In genomic region chr2:70567071-70567681, GRCm38 (mm10) we compare ENCODE assay signal across 9 mouse cellular contexts. TPM values are rescaled to one million over a fixed set of nuclear protein-coding genes. Genes with fewer than 3 reads are reported as not detected.
A peak's percentile ranks its signal among the peaks of the same experiment; 100 is the strongest.
DNase-seq lines count a peak whose midpoint lies in the region; ATAC-seq lines count a peak whose summit lies in the region.
"Had no signal": no experiment of that assay in that cellular context is flagged by ENCODE, and none has a peak within 500 bp of the region (broad histone marks: within the 10 kb centered on the region; RNA-seq: fewer than 3 reads in every experiment).

No protein-coding gene starts in this region.

- WGBS in forebrain, embryonic 10.5 days = under 1% methylated on average over 23 of the region's 23 CpGs
- WGBS in intestine, embryonic 14.5 days = 7% methylated on average over 23 of the region's 23 CpGs
- 5% methylated on average over 23 of the region's 23 CpGs for WGBS in liver, embryonic 12.5 days (ENCODE audit: insufficient replicate concordance)

- H3K4me2 ChIP-seq in intestine, embryonic 14.5 days (ENCODE audit: low read length) = no peak overlapping the region
- H3K4me2 ChIP-seq in liver, embryonic 12.5 days = peak overlapping the region; percentile 61

- no peaks in the 10 kb centered on the region for H3K9me3 ChIP-seq in forebrain, embryonic 10.5 days
- H3K9me3 ChIP-seq in intestine, embryonic 14.5 days (ENCODE audit: control insufficient read depth, low read length) = no peaks in the 10 kb centered on the region
- no peaks in the 10 kb centered on the region for H3K9me3 ChIP-seq in liver, embryonic 12.5 days (replicated peaks)
- H3K9me3 ChIP-seq: megakaryocyte, embryonic 14.5 days had no signal

- peaks cover 68% of the 10 kb centered on the region for H3K4me1 ChIP-seq in forebrain, embryonic 10.5 days
- peaks cover 7% of the 10 kb centered on the region; the same call in 1 of the 2 replicates for H3K4me1 ChIP-seq in intestine, embryonic 14.5 days (replicated peaks; ENCODE audit: control insufficient read depth, insufficient read depth, low read length)
- peaks cover 30% of the 10 kb centered on the region for H3K4me1 ChIP-seq in liver, embryonic 12.5 days

- 0 out of 2 replicates have a peak overlapping the region, but pooled peaks have one; percentile 15 for H3K27ac ChIP-seq in forebrain, embryonic 10.5 days
- H3K27ac ChIP-seq in intestine, embryonic 14.5 days (ENCODE audit: low read depth) = no peak overlapping the region
- H3K27ac ChIP-seq in liver, embryonic 12.5 days = no peak overlapping the region

- no peak for ATAC-seq in intestine, embryonic 14.5 days (replicated peaks; ENCODE audit: low FRiP score, low TSS enrichment, low read depth)
- no peak for ATAC-seq in liver, embryonic 12.5 days
- ATAC-seq in neutrophil, adult 5-6 weeks (ENCODE audit: extremely low read depth, insufficient number of reproducible peaks, low FRiP score, poor library complexity, severe bottlenecking) = peak; percentile 47; the same call in 1 of the 2 replicates

- no peaks in the 10 kb centered on the region for H3K36me3 ChIP-seq in forebrain, embryonic 10.5 days (replicated peaks)
- H3K36me3 ChIP-seq in intestine, embryonic 14.5 days (ENCODE audit: control insufficient read depth, insufficient read depth, low read length) = no peaks in the 10 kb centered on the region
- H3K36me3 ChIP-seq in liver, embryonic 12.5 days = no peaks in the 10 kb centered on the region

- H3K27me3 ChIP-seq in forebrain, embryonic 10.5 days (ENCODE audit: poor library complexity, severe bottlenecking) = peaks cover 100% of the 10 kb centered on the region
- H3K27me3 ChIP-seq in intestine, embryonic 14.5 days (replicated peaks; ENCODE audit: control insufficient read depth, insufficient read depth, low read length) = peaks cover 95% of the 10 kb centered on the region
- peaks cover 99% of the 10 kb centered on the region for H3K27me3 ChIP-seq in liver, embryonic 12.5 days (replicated peaks)

- peak overlapping the region; percentile 43; the same call in 1 of the 2 replicates for H3K4me3 ChIP-seq in forebrain, embryonic 10.5 days
- H3K4me3 ChIP-seq in intestine, embryonic 14.5 days (ENCODE audit: low read depth, low read length) = no peak overlapping the region
- H3K4me3 ChIP-seq in liver, embryonic 12.5 days = no peak overlapping the region; the same call in 1 of the 2 replicates

- peak; percentile 22 for DNase-seq in cerebellum, adult 11 months
- DNase-seq in cerebellum, adult 9-10 months = no peak
- peak; percentile 62 for DNase-seq in R1 (ENCODE audit: low read depth, low spot score)
- DNase-seq in forebrain, embryonic 10.5 days (ENCODE audit: extremely low spot score, low spot score) = peak; percentile 72
- DNase-seq in intestine, embryonic 14.5 days (ENCODE audit: low spot score) = peak; percentile 81
- DNase-seq in urinary bladder, postnatal 14 days (ENCODE audit: low spot score) = no peak

- no peak overlapping the region for H3K9ac ChIP-seq in intestine, embryonic 14.5 days (ENCODE audit: low read length)
- no peak overlapping the region for H3K9ac ChIP-seq in liver, embryonic 12.5 days

RNA-seq across cellular contexts. Expression of gene Gad1, which starts 14.3 kb away (rescaled TPM):
- 2.3 and 3.4 TPM in 2 replicates for polyA plus RNA-seq in forebrain, embryonic 10.5 days (2016; fragmentation: Nextera tagmentation; extraction: Ambion mirVana)
- polyA plus RNA-seq in intestine, embryonic 14.5 days (2014; fragmentation: Nextera tagmentation; extraction: Ambion mirVana) = 0.16 TPM in 1 of 2 replicates, not detected in the other
- polyA plus RNA-seq in liver, embryonic 12.5 days (2016; fragmentation: Nextera tagmentation; extraction: Ambion mirVana) = 0.14 TPM in 1 of 2 replicates, not detected in the other
- 6.1 and 7.1 TPM in 2 replicates for total RNA-seq in neutrophil, adult 5-6 weeks (2017)

RNA-seq across cellular contexts. Expression of gene Erich2, which starts 58.6 kb away (rescaled TPM):
- 0.56 and 0.77 TPM in 2 replicates for polyA plus RNA-seq in forebrain, embryonic 10.5 days (2016; fragmentation: Nextera tagmentation; extraction: Ambion mirVana)
- 0.88 and 1.9 TPM in 2 replicates for polyA plus RNA-seq in intestine, embryonic 14.5 days (2014; fragmentation: Nextera tagmentation; extraction: Ambion mirVana)
- polyA plus RNA-seq in liver, embryonic 12.5 days (2016; fragmentation: Nextera tagmentation; extraction: Ambion mirVana) = 0.13 TPM in 1 of 2 replicates, not detected in the other
- total RNA-seq in neutrophil, adult 5-6 weeks (2017) = 0.37 TPM in 1 of 2 replicates, not detected in the other

Comparison
In these comparisons a context has a peak if more than half of its experiments do, and no peak if none do; other contexts are left out.
1. DNase-seq: peak in cerebellum, adult 11 months (single experiment), R1 (single experiment), forebrain, embryonic 10.5 days (single experiment) and intestine, embryonic 14.5 days (single experiment); none in cerebellum, adult 9-10 months (single experiment) and urinary bladder, postnatal 14 days (single experiment).